ENCODE assay signal across 17 mouse cellular contexts in the genomic region with DNA sequence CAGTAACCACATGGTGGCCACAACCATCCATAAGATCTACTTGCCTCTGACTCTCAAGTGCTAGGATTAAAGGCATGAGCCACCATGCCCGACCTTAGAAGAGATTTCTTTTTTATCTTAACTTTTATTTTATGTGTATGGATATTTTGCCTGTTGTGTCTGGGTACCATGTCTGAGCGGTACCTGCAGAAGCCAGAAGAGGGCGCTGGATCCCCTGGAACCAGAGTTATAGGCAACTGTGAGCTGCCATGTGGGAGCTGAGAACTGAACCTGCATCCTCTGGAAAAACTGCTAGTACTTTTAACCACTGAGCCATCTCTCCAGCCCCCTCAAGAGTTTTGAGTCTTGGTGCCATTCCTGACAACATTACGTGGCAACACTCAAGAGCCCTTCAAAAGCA.
DNase-seq lines count a peak whose midpoint lies in the region; ATAC-seq and TF ChIP-seq lines count a peak whose summit lies in the region.
"Had no signal": no experiment of that assay in that cellular context is flagged by ENCODE, and none has a peak within 500 bp of the region (broad histone marks: within the 10 kb centered on the region; RNA-seq: fewer than 3 reads in every experiment).

No protein-coding gene starts in this region.

- H3K4me3 ChIP-seq in left cerebral cortex, adult 2 months, result no peak overlapping the region
- no peak overlapping the region for H3K4me3 ChIP-seq in forebrain, embryonic 15.5 days
- H3K4me3 ChIP-seq: embryonic facial prominence, embryonic 13.5 days; heart, embryonic 15.5 days; megakaryocyte, embryonic 14.5 days had no signal

- 82% methylated on average over 4 of the region's 4 CpGs for WGBS in forebrain, embryonic 15.5 days

- H3K4me1 ChIP-seq in forebrain, embryonic 15.5 days, result peaks cover 12% of the 10 kb centered on the region

- no peak for ATAC-seq in CD4-positive, CD25-positive, alpha-beta regulatory T cell, adult 4 months
- no peak for ATAC-seq in forebrain, embryonic 15.5 days (replicated peaks)
- ATAC-seq: forebrain, postnatal 0 days had no signal

- no peaks in the 10 kb centered on the region for H3K9me3 ChIP-seq in forebrain, embryonic 15.5 days
- H3K9me3 ChIP-seq: G1E; heart, embryonic 15.5 days had no signal

- H3K36me3 ChIP-seq in forebrain, embryonic 15.5 days, result peaks cover 8% of the 10 kb centered on the region; the same call in 1 of the 2 replicates

- DNase-seq in CD4-positive, CD25-positive, alpha-beta regulatory T cell, adult 2 months (ENCODE audit: low read depth, low spot score), result peak; percentile 30
- no peak for DNase-seq in left cerebral cortex, adult 2 months (ENCODE audit: extremely low spot score in 1 of 2, low spot score in 2 of 2)
- DNase-seq in left cerebral cortex, postnatal 14 days (ENCODE audit: low spot score in 2 of 2), result no peak
- peak; percentile 33 for DNase-seq in thymus, postnatal 4 days
- DNase-seq in thymus, postnatal 14 days, result no peak
- no peak for DNase-seq in cerebellum, adult 11-12 months
- DNase-seq: adrenal gland, adult 2 months; cerebellum, adult 8-10 months; forebrain, postnatal 0 days; heart, adult 18-20 months; thymus, postnatal 36 days had no signal

- H3K27me3 ChIP-seq in forebrain, embryonic 15.5 days, result no peaks in the 10 kb centered on the region
- H3K27me3 ChIP-seq: embryonic facial prominence, embryonic 13.5 days; heart, embryonic 15.5 days; megakaryocyte, embryonic 14.5 days had no signal

- H3K4me2 ChIP-seq in forebrain, embryonic 15.5 days (replicated peaks), result no peak overlapping the region
- H3K4me2 ChIP-seq: embryonic facial prominence, embryonic 13.5 days; heart, embryonic 15.5 days had no signal

- no peak overlapping the region for H3K9ac ChIP-seq in forebrain, embryonic 15.5 days (replicated peaks)
- H3K9ac ChIP-seq: embryonic facial prominence, embryonic 13.5 days; forebrain, postnatal 0 days; heart, embryonic 15.5 days had no signal

- peak; percentile 21 for TF ChIP-seq CTCF in left cerebral cortex, adult 2 months (IDR thresholded peaks at IDR 0.05)

- intact Hi-C loops in left cerebral cortex, adult 2 months (cut with DNase I), result no loop called here
- intact Hi-C loops in left cerebral cortex, postnatal 14 days (cut with DNase I), result no loop called here

- H3K27ac ChIP-seq in left cerebral cortex, adult 2 months, result no peak overlapping the region
- no peak overlapping the region for H3K27ac ChIP-seq in forebrain, embryonic 15.5 days (replicated peaks)
- H3K27ac ChIP-seq: embryonic facial prominence, embryonic 13.5 days; heart, embryonic 15.5 days had no signal

Comparison
In these comparisons a context has a peak if more than half of its experiments do, and no peak if none do; other contexts are left out.
1. DNase-seq: peak in CD4-positive, CD25-positive, alpha-beta regulatory T cell, adult 2 months (single experiment) and thymus, postnatal 4 days (single experiment); none in left cerebral cortex, adult 2 months (0 of 2), left cerebral cortex, postnatal 14 days (0 of 2), thymus, postnatal 14 days (single experiment) and cerebellum, adult 11-12 months (single experiment).